Mouse (Mus musculus) 416B (cell line): ENCODE measurements around the gene Btbd2.
A peak's percentile ranks its signal among the peaks of the same experiment; 100 is the strongest.
"Not testable (repeated sequence)": the region's sequence is repeated elsewhere in the genome, so short reads cannot be mapped to it uniquely, and the experiment has no call there.

Experiments used
- DNase-seq: peaks from one replicate; pipeline ENCODE4 v3.0.0; 2011; ENCODE audit warnings: low read depth

Gene Btbd2

GRCm38 (mm10) chr10:80606306-80606705, 50.6 kb downstream of the Btbd2 start:
- no peak for DNase-seq

- not testable (repeated sequence) for DNase-seq
Measured at GRCm38 (mm10) chr10:80605721-80606120, 51.1 kb downstream of the Btbd2 start, which contains the start of gene Gm49322. Gene Gm49322, plus strand, starts transcription at chr10:80606021.

GRCm38 (mm10) chr10:80604988-80605387, 51.9 kb downstream of the Btbd2 start:
- no peak for DNase-seq

GRCm38 (mm10) chr10:80604001-80604509, 52.8 kb downstream of the Btbd2 start:
- DNase-seq = no peak

- DNase-seq = no peak
Measured at GRCm38 (mm10) chr10:80603364-80603763, 53.5 kb downstream of the Btbd2 start.

- DNase-seq = peak; percentile 95
Measured at GRCm38 (mm10) chr10:80602698-80603325, 54.1 kb downstream of the Btbd2 start, which contains the start of the genes Scamp4 and Adat3. Gene Scamp4, plus strand, starts transcription at chr10:80602872. Gene Adat3, plus strand, starts transcription at chr10:80602880.

- DNase-seq = no peak
Measured at GRCm38 (mm10) chr10:80596318-80596717, 60.6 kb downstream of the Btbd2 start.
